Comparison of ENCODE assay signal across 8 mouse cellular contexts in genomic region chr6:17463434-17464280, GRCm38 (mm10). TPM values are rescaled to one million over a fixed set of nuclear protein-coding genes. Genes with fewer than 3 reads are reported as not detected.
DNase-seq lines count a peak whose midpoint lies in the region; ATAC-seq and TF ChIP-seq lines count a peak whose summit lies in the region.

Gene Met (plus strand): TSS chr6:17463800.

- H3K4me1 ChIP-seq in CH12.LX (ENCODE audit: control insufficient read depth in 1 of 2, insufficient read depth in 2 of 2): peaks cover 2 to 4% of the 10 kb centered on the region in 2 experiments; a peak in 3 of 4 replicates
- H3K4me1 ChIP-seq in forebrain, embryonic 11.5 days (replicated peaks; ENCODE audit: control insufficient read depth, insufficient read depth, low read length): peaks cover 10% of the 10 kb centered on the region; the same call in 1 of the 2 replicates

- TF ChIP-seq POLR2A in CH12.LX (IDR thresholded peaks at IDR 0.05; ENCODE audit: low read depth, low read length): no peak

- TF ChIP-seq CTCF in CH12.LX (conservative IDR thresholded peaks at IDR 0.05 in 1 of 2, IDR thresholded peaks at IDR 0.05 in 1 of 2; ENCODE audit: low read depth in 2 of 2, low read length in 2 of 2): peak in 1 of 2 experiments; percentile 53; a peak in 2 of 4 replicates

- no peak within 1 kb of the TSS for H3K27ac ChIP-seq in CH12.LX (ENCODE audit: insufficient read depth, low read depth)
- no peak within 1 kb of the TSS for H3K27ac ChIP-seq in forebrain, embryonic 11.5 days (ENCODE audit: low read depth, low read length)

- TF ChIP-seq RAD21 in CH12.LX (IDR thresholded peaks at IDR 0.05; ENCODE audit: low read depth, low read length): peak; percentile 29

- peak within 1 kb of the TSS; percentile 86 for H3K4me2 ChIP-seq in CH12.LX (ENCODE audit: insufficient read depth, low read depth, poor library complexity, severe bottlenecking)
- H3K4me2 ChIP-seq in forebrain, embryonic 11.5 days (ENCODE audit: low read depth, low read length, severe bottlenecking): peak within 1 kb of the TSS; percentile 98

- ATAC-seq in forebrain, embryonic 11.5 days (replicated peaks; ENCODE audit: low FRiP score): peak; percentile 86
- peak; percentile 80 for ATAC-seq in megakaryocyte progenitor cell, adult 5-6 weeks (replicated peaks; ENCODE audit: poor library complexity)

- no peaks in the 10 kb centered on the region for H3K36me3 ChIP-seq in CH12.LX (replicated peaks in 1 of 2; ENCODE audit: control insufficient read depth in 1 of 2, insufficient read depth in 1 of 2, low read length in 1 of 2)
- H3K36me3 ChIP-seq in forebrain, embryonic 11.5 days (ENCODE audit: control insufficient read depth, insufficient read depth, low read length): no peaks in the 10 kb centered on the region

- intact Hi-C loops in heart, postnatal 25 days (cut with DNase I): loop anchor here (2.0 kb wide), 1 partner anchor 125 kb away; no protein-coding TSS in a partner anchor
- intact Hi-C loops in left cerebral cortex, postnatal 36 days (cut with DNase I): loop anchor here (5.0 kb wide), 1 partner anchor 124 kb away; no protein-coding TSS in a partner anchor

- under 1% methylated on average over 43 of the region's 78 CpGs for WGBS in forebrain, embryonic 11.5 days

- no peaks in the 10 kb centered on the region for H3K9me3 ChIP-seq in CH12.LX (replicated peaks; ENCODE audit: low read length)
- H3K9me3 ChIP-seq in forebrain, embryonic 11.5 days (ENCODE audit: control insufficient read depth, low read length): no peaks in the 10 kb centered on the region

- peak within 1 kb of the TSS in 2 of 3 experiments; percentile 41 to 51 for H3K4me3 ChIP-seq in CH12.LX (replicated peaks in 1 of 3; ENCODE audit: low read depth in 2 of 3, low read length in 2 of 3, poor library complexity in 1 of 3)
- H3K4me3 ChIP-seq in forebrain, embryonic 11.5 days (ENCODE audit: low read depth, low read length): peak within 1 kb of the TSS; percentile 62

- DNase-seq in CH12.LX (ENCODE audit: extremely low read depth) (peak; percentile 23), adipocyte (ENCODE audit: low spot score) (peak; percentile 76)
- DNase-seq in forebrain, embryonic 11.5 days (ENCODE audit: low spot score): peak; percentile 73
- DNase-seq in heart, postnatal 25 days (ENCODE audit: low spot score): peak; percentile 12
- DNase-seq in left cerebral cortex, postnatal 36 days (ENCODE audit: low spot score in 2 of 2): peak; percentile 12 to 32
- DNase-seq in spleen, postnatal 4 days (ENCODE audit: low spot score in 2 of 2): peak; percentile 19 to 63
- no peak for DNase-seq in cerebellum, adult 9-10 months

- peaks cover 2% of the 10 kb centered on the region for H3K27me3 ChIP-seq in CH12.LX (replicated peaks)
- H3K27me3 ChIP-seq in forebrain, embryonic 11.5 days (ENCODE audit: control insufficient read depth, insufficient read depth, low read length): peaks cover 17% of the 10 kb centered on the region

- TF ChIP-seq EP300 in CH12.LX (IDR thresholded peaks at IDR 0.05; ENCODE audit: low read length): no peak

- dilution Hi-C loops in CH12.LX (cut with MboI; ENCODE audit: extremely low pct_ligation_motif_present, extremely low pct_unique_long_range_greater_than_20kb, low sequenced_read_pairs): no loop called here

- in situ Hi-C loops in CH12.LX (cut with MboI; ENCODE audit: low pct_ligation_motif_present, low pct_unique_long_range_greater_than_20kb, low sequenced_read_pairs): no loop called here

- no peaks in the 10 kb centered on the region for H3K79me2 ChIP-seq in CH12.LX (replicated peaks; ENCODE audit: control insufficient read depth, extremely low read depth, insufficient read depth, poor library complexity, severe bottlenecking)

- H3K9ac ChIP-seq in CH12.LX (ENCODE audit: insufficient read depth, low read depth): no peak within 1 kb of the TSS
- H3K9ac ChIP-seq in forebrain, embryonic 11.5 days (ENCODE audit: low read length): peak within 1 kb of the TSS; percentile 56

TF ChIP-seq in CH12.LX, 34 proteins besides CTCF, POLR2A, EP300 and RAD21:
- peak; percentile 24 for TF ChIP-seq SMC3 (IDR thresholded peaks at IDR 0.05; ENCODE audit: low read depth, low read length)
- no peak for TF ChIP-seq TBP (conservative IDR thresholded peaks at IDR 0.05; ENCODE audit: low read depth, low read length)
- TF ChIP-seq HCFC1 (IDR thresholded peaks at IDR 0.05; ENCODE audit: low read depth, low read length): no peak
- TF ChIP-seq BHLHE40 (IDR thresholded peaks at IDR 0.05; ENCODE audit: low read depth, low read length): peak; percentile 85

RNA-seq across cellular contexts. Expression of gene Met, which starts in this region (rescaled TPM):
- 0.13 and 0.34 TPM in 2 replicates for total RNA-seq in CH12.LX (2012; rRNA removed)
- 0.26 and 0.39 TPM in 2 replicates for total RNA-seq in CH12.LX (2014; rRNA removed)
- polyA plus RNA-seq in CH12.LX (2012; ENCODE audit: insufficient read length, low read depth): 0.53 TPM in 2 replicates
- polyA plus RNA-seq in forebrain, embryonic 11.5 days (2014; fragmentation: Nextera tagmentation; extraction: Ambion mirVana): 0.92 and 1.1 TPM in 2 replicates
- 1 to 10 TPM; 1.5 to 2.4 TPM for total RNA-seq in heart, postnatal 25 days (2021)
- 10 to 100 TPM in 1 of 2 experiments, 1 to 10 TPM in 1; 9.9 to 15.5 TPM for total RNA-seq in left cerebral cortex, postnatal 36 days (2021)
- total RNA-seq in megakaryocyte progenitor cell, adult 5-6 weeks (2015): 28.2 and 33.6 TPM in 2 replicates
- total RNA-seq in megakaryocyte progenitor cell, adult 5-6 weeks (2017): 21.6 and 21.9 TPM in 2 replicates

Comparison
In these comparisons a context has a peak if more than half of its experiments do, and no peak if none do; other contexts are left out.
1. Peak in DNase-seq, H3K4me3 ChIP-seq and H3K4me2 ChIP-seq in CH12.LX; RNA of the gene not detected or under 1 TPM.